Mouse (Mus musculus): ENCODE results near the gene Uts2r. TPM values are rescaled to one million over a fixed set of nuclear protein-coding genes. Genes with fewer than 3 reads are reported as not detected.

The Uts2r gene
- polyA plus RNA-seq, 1 experiment from 2014 or later, result 0.73 TPM

Other genes starting within 250 kb of the Uts2r start
- gene Ccdc57, start 227.4 kb upstream of the Uts2r start, polyA plus RNA-seq (2015; fragmentation: Nextera tagmentation; extraction: Ambion mirVana), result 6.3 and 6.7 TPM in 2 replicates
- 11.5 and 15.2 TPM in 2 replicates for gene Slc16a3, start 211.8 kb upstream of the Uts2r start, polyA plus RNA-seq (2015; fragmentation: Nextera tagmentation; extraction: Ambion mirVana)
- gene Csnk1d, start 168.9 kb upstream of the Uts2r start, polyA plus RNA-seq (2015; fragmentation: Nextera tagmentation; extraction: Ambion mirVana), result 124 and 141 TPM in 2 replicates
- gene Cd7, start 120.9 kb upstream of the Uts2r start, polyA plus RNA-seq (2015; fragmentation: Nextera tagmentation; extraction: Ambion mirVana), result 0.29 TPM in 1 of 2 replicates, not detected in the other
- gene Sectm1b, start 96.7 kb upstream of the Uts2r start, polyA plus RNA-seq (2015; fragmentation: Nextera tagmentation; extraction: Ambion mirVana), result not detected in 2 replicates
- gene Sectm1a, start 79.1 kb upstream of the Uts2r start, polyA plus RNA-seq (2015; fragmentation: Nextera tagmentation; extraction: Ambion mirVana), result not detected in 2 replicates
- not detected in 2 replicates for gene Tex19.2, start 41.6 kb upstream of the Uts2r start, polyA plus RNA-seq (2015; fragmentation: Nextera tagmentation; extraction: Ambion mirVana)
- not detected in 2 replicates for gene Tex19.1, start 14.1 kb upstream of the Uts2r start, polyA plus RNA-seq (2015; fragmentation: Nextera tagmentation; extraction: Ambion mirVana)
- 31.4 and 37.9 TPM in 2 replicates for gene Hexdc, start 44.2 kb downstream of the Uts2r start, polyA plus RNA-seq (2015; fragmentation: Nextera tagmentation; extraction: Ambion mirVana)
- gene Ogfod3, start 44.4 kb downstream of the Uts2r start, polyA plus RNA-seq (2015; fragmentation: Nextera tagmentation; extraction: Ambion mirVana), result 32.7 and 33.3 TPM in 2 replicates
- gene Cybc1, start 69.1 kb downstream of the Uts2r start, polyA plus RNA-seq (2015; fragmentation: Nextera tagmentation; extraction: Ambion mirVana), result 36.8 and 41.0 TPM in 2 replicates
- 85.9 and 89.8 TPM in 2 replicates for gene Narf, start 77.0 kb downstream of the Uts2r start, polyA plus RNA-seq (2015; fragmentation: Nextera tagmentation; extraction: Ambion mirVana)
- 11.6 and 12.5 TPM in 2 replicates for gene Foxk2, start 99.7 kb downstream of the Uts2r start, polyA plus RNA-seq (2015; fragmentation: Nextera tagmentation; extraction: Ambion mirVana)
- 87.3 and 90.0 TPM in 2 replicates for gene Wdr45b, start 194.2 kb downstream of the Uts2r start, polyA plus RNA-seq (2015; fragmentation: Nextera tagmentation; extraction: Ambion mirVana)
- 13.6 and 14.1 TPM in 2 replicates for gene Rab40b, start 228.0 kb downstream of the Uts2r start, polyA plus RNA-seq (2015; fragmentation: Nextera tagmentation; extraction: Ambion mirVana)

Measured in hindbrain, embryonic 16.5 days (tissue).